Mouse (Mus musculus) lung, embryonic 14.5 days (tissue): ENCODE results near the gene Myt1l. TPM values are rescaled to one million over a fixed set of nuclear protein-coding genes. Genes with fewer than 3 reads are reported as not detected.

Source experiments
- ATAC-seq: fragments of 200-750 bp; cut with Nextera tagmentation; 2 replicates; pipeline ENCODE4 v1.8.0; 2017; ENCODE audit warnings: mild to moderate bottlenecking, moderate TSS enrichment, moderate library complexity; ENCODE audit not compliant: insufficient read depth
- DNase-seq: peaks from one replicate; pipeline ENCODE4 v3.0.0-alpha.2; 2015
- H3K27ac ChIP-seq: fragments of 300-500 bp; sonication (generic); 2 replicates; pipeline ENCODE4 v1.5.1; 2014; ENCODE audit warnings: low read depth, mild to moderate bottlenecking, moderate library complexity
- H3K27me3 ChIP-seq: fragments of 300-500 bp; sonication (generic); 2 replicates; pipeline ENCODE4 v1.6.1; 2014; ENCODE audit warnings: low read length, control low read depth; ENCODE audit not compliant: insufficient read depth
- H3K36me3 ChIP-seq: fragments of 300-500 bp; sonication (generic); 2 replicates; pipeline ENCODE4 v1.6.1; 2014; ENCODE audit warnings: control low read depth; ENCODE audit not compliant: insufficient read depth
- H3K4me1 ChIP-seq: fragments of 300-500 bp; sonication (generic); 2 replicates; pipeline ENCODE4 v1.6.1; 2014; ENCODE audit warnings: antibody characterized with exemption, control low read depth; ENCODE audit not compliant: insufficient read depth
- H3K4me2 ChIP-seq: fragments of 300-500 bp; sonication (generic); 2 replicates; pipeline ENCODE4 v1.6.1; 2014; ENCODE audit warnings: mild to moderate bottlenecking
- H3K4me3 ChIP-seq: fragments of 300-500 bp; sonication (generic); 2 replicates; pipeline ENCODE4 v1.5.1; 2014; ENCODE audit warnings: low read depth, low read length
- H3K9ac ChIP-seq: fragments of 300-500 bp; sonication (generic); 2 replicates; pipeline ENCODE4 v1.6.1; 2014
- H3K9me3 ChIP-seq: fragments of 300-500 bp; sonication (generic); 2 replicates; pipeline ENCODE4 v1.6.1; 2016; ENCODE audit warnings: low read depth, low read length, control low read depth
- CTCF ChIP-seq: IDR thresholded peaks from 2 replicates; pipeline ENCODE4 v1.5.1; 2016; ENCODE audit warnings: antibody characterized with exemption, low read depth
- WGBS: fragments of 180-500 bp; shearing (Covaris S2); extraction: QIAGEN DNeasy Blood & Tissue Kit; methylation state at CpG from one replicate; pipeline ENCODE4 v1.1.7; 2014; 5-methylcytosine and 5-hydroxymethylcytosine counted together
- polyA plus RNA-seq: library from polyadenylated mRNA; unstranded; fragments of >200 nt; fragmentation: Nextera tagmentation; extraction: Ambion mirVana; gene quantifications from 2 replicates; pipeline ENCODE4 v1.2.1, GENCODE M21; 2014

Myt1l gene
- polyA plus RNA-seq, 1 experiment from 2014 or later: not detected

DNA sequence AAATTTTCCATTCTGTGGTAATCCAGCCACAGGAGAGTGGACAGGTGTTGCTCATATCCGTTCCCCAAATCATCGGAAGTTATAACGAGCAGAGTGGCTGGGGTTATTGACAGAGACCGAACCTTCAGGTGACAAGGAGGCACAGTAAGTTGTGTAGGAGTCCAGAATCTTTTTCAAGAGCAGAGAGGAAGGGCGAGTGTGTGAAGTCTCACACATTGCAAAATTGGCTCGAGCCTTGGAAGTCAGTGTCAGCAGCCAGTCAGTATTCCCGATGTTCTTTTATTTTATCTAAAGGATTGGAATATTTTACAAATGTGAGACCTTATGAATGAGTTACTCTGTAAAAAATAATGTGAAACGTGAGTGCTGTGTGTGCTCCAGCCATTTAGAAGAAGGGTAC is 154.8 kb downstream of the Myt1l start:
- Histone ChIP-seq H3K4me3 (no peak overlapping the region), H3K4me1 (no peaks in the 10 kb centered on the region), H3K9ac (no peak overlapping the region), H3K36me3 (no peaks in the 10 kb centered on the region), H3K4me2 (no peak overlapping the region), H3K27me3 (no peaks in the 10 kb centered on the region), H3K9me3 (no peaks in the 10 kb centered on the region), H3K27ac (no peak overlapping the region)
- TF ChIP-seq CTCF: no peak
- no peak for DNase-seq
- ATAC-seq: no peak
- 76% methylated on average over 8 of the region's 8 CpGs for WGBS

DNA sequence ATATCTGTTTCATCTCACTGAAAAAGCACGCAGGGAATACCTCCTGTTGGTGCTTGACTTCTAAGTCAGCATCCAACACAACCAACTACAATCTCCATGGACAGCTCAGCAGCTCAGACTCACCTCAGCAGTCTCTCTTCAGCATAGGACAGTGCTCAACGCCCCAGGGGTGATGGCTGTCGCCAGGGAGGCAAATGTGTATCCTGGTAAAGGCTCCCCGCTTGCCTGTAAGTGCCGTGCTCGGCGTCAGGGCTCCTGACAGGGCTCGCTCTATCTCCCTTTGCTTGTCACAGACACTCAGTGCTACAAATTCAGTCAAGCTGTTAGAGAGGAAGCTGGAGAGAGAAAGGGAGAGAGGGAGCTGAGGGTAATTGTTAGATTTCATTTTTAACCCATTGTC is 158.1 kb downstream of the Myt1l start:
- no peaks in the 10 kb centered on the region for H3K36me3 ChIP-seq
- WGBS: 35% methylated on average over 8 of the region's 8 CpGs

DNA sequence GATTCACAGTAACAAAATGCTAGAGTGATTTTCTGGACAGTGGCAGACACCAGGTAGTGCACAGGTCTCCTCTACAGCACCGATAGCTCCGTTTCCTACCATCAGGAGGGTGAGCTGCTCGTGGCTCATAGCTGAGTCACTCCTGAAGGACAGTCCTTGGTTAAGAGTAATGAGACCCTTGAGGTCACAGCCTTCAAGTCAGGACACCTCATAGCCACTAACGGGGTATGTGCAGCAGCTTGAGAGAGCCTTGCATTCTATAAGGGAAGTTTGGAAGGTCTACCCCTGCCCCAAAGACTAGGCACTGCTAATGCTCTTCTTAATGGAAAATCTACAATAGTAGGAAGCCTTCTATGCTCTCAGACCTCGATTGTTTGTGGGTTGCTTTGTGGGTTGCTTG is 163.4 kb downstream of the Myt1l start:
- no peak for TF ChIP-seq CTCF
- 79% methylated on average over 5 of the region's 5 CpGs for WGBS

More for the DNA sequence above, 158.1 kb downstream of the Myt1l start:
- Histone ChIP-seq H3K4me2 (no peak overlapping the region), H3K27ac (no peak overlapping the region), H3K4me1 (no peaks in the 10 kb centered on the region), H3K27me3 (no peaks in the 10 kb centered on the region), H3K4me3 (no peak overlapping the region), H3K9me3 (no peaks in the 10 kb centered on the region), H3K9ac (no peak overlapping the region)
- ATAC-seq: no peak
- DNase-seq: no peak
- TF ChIP-seq CTCF: no peak

DNA sequence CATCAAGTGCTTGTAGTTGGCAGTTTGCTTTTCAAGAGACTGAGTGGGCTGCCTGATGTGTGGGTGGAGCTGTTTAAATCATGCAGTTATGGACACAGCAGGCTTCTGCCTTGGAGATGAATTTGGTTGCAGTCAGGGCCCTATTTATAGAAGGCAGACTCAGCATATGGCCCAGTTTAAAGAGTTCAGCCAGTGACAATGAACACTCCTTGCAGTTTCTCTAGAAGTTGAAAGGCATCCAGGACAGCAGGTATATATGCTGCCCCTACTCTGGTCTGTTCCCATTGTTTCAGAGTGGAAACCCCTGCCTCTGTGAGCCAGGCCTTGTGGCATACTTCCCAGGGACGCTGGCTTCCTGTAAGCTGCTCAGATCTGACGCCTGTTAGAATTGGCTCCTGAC is 167.0 kb downstream of the Myt1l start:
- Histone ChIP-seq H3K36me3 (no peaks in the 10 kb centered on the region), H3K9me3 (no peaks in the 10 kb centered on the region), H3K27ac (no peak overlapping the region), H3K9ac (no peak overlapping the region), H3K27me3 (no peaks in the 10 kb centered on the region), H3K4me1 (no peaks in the 10 kb centered on the region), H3K4me2 (no peak overlapping the region), H3K4me3 (no peak overlapping the region)
- no peak for TF ChIP-seq CTCF
- DNase-seq (peak; percentile 10), ATAC-seq (no peak)
- WGBS: 23% methylated on average over 2 of the region's 2 CpGs

More for the DNA sequence above, 163.4 kb downstream of the Myt1l start:
- no peak for ATAC-seq
- Histone ChIP-seq H3K9me3 (no peaks in the 10 kb centered on the region), H3K4me1 (no peaks in the 10 kb centered on the region), H3K36me3 (no peaks in the 10 kb centered on the region), H3K4me2 (no peak overlapping the region), H3K9ac (no peak overlapping the region), H3K27ac (no peak overlapping the region), H3K4me3 (no peak overlapping the region), H3K27me3 (no peaks in the 10 kb centered on the region)
- DNase-seq: no peak

DNA sequence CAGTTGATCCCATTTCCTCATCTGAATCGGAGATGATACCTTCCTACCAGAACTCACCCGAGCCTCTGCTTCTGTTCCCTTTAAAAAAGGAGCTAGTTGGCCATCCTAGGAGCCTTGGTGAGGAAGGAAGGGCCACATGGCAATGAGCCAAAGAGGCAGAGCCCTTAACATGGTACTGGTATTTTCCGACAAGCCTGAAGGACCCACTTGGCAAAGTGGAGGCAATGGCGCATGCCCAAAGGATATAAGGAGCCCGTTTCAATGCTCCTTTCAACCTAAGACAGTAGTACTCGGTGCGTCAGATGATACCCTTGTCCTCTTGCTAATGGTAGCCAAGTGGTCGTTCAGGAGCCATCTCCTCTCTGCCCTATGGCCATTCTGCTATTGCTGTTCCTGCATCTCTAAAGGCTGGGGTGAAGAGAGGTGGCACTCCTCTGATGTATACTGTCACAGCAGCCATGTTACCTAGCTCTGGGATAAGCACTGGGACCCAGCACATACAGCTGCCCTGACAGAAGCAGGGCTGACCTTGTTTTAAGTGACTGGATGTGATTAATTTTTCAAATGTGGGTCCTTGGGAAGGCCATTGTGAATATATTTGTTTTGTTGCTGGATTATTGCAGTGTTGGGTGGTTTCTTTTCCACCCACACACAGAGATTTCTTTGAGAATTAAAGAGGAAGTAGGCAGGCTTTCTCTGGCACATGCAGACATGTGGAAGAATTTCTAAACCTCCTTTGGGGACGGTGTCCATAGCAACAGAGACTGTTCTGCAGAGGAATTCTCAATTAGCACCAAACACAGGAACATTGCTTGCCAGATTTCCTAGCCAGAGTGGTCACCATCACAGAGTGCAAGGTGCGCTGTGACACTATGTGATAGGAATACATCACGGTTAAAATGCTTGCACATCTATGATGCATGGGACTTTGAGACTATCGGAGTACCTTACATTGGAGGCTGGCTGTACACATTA is 169.6 kb downstream of the Myt1l start:
- Histone ChIP-seq H3K9me3 (no peaks in the 10 kb centered on the region), H3K4me1 (peaks cover 3% of the 10 kb centered on the region; the same call in 1 of the 2 replicates), H3K27ac (no peak overlapping the region), H3K4me3 (no peak overlapping the region), H3K9ac (no peak overlapping the region), H3K36me3 (no peaks in the 10 kb centered on the region), H3K4me2 (no peak overlapping the region), H3K27me3 (no peaks in the 10 kb centered on the region)
- DNase-seq: peak; percentile 57
- WGBS: 75% methylated on average over 12 of the region's 12 CpGs
- TF ChIP-seq CTCF: no peak
- no peak for ATAC-seq

DNA sequence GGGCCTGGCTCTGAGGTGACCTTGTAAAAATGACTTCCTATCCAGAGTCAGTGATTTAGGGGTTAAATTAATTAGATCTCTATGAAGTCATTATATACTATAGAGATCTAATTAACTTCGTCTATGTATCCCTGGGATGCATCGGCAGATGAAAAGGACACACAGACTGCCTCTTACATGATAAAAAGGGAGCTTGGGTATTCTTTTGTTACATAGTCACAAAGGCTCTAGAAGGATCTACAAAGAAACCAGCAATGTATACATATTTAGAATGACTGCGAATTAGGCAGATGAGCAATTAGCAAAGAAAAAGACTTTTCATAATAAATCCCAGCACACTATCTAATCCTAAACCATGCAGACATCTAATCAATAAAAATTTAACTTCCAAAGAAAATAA is 170.4 kb downstream of the Myt1l start:
- no peak for DNase-seq

DNA sequence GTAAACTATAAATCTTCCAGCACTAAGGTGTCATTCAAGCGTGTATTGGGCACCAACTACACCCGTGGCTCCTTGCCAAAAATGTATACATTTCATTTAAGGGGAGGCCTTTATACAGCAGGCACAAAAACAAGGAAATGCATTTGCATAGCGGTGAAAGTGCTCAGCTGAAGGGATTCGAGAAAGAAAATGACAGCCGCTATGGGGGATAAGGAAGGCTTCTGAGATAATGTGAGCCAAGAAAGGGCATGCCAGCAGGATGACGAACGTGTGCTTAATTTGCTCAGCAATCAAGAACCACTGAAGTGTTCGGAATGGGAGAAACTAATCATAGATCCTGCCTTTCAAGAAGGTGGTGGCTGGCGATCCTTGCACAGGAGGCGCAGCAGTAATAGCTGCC is 170.8 kb downstream of the Myt1l start:
- TF ChIP-seq CTCF: no peak
- H3K9ac ChIP-seq: no peak overlapping the region
- H3K36me3 ChIP-seq: no peaks in the 10 kb centered on the region
- H3K4me2 ChIP-seq: no peak overlapping the region
- no peak for ATAC-seq
- H3K27me3 ChIP-seq: no peaks in the 10 kb centered on the region
- no peak overlapping the region for H3K27ac ChIP-seq
- H3K4me1 ChIP-seq: peaks cover 3% of the 10 kb centered on the region; the same call in 1 of the 2 replicates
- no peaks in the 10 kb centered on the region for H3K9me3 ChIP-seq
- no peak overlapping the region for H3K4me3 ChIP-seq
- WGBS: 28% methylated on average over 10 of the region's 10 CpGs
- DNase-seq: peak; percentile 57

More for the DNA sequence above, 170.4 kb downstream of the Myt1l start:
- no peak for TF ChIP-seq CTCF
- H3K36me3 ChIP-seq: no peaks in the 10 kb centered on the region
- no peak overlapping the region for H3K4me3 ChIP-seq
- H3K27ac ChIP-seq: no peak overlapping the region
- no peak overlapping the region for H3K9ac ChIP-seq
- H3K4me1 ChIP-seq: peaks cover 3% of the 10 kb centered on the region; the same call in 1 of the 2 replicates
- WGBS: 60% methylated on average over 3 of the region's 3 CpGs
- no peak overlapping the region for H3K4me2 ChIP-seq
- no peak for ATAC-seq
- no peaks in the 10 kb centered on the region for H3K9me3 ChIP-seq
- H3K27me3 ChIP-seq: no peaks in the 10 kb centered on the region
